Mouse (Mus musculus): ENCODE results near the gene Arl5a.

The Arl5a gene

DNA sequence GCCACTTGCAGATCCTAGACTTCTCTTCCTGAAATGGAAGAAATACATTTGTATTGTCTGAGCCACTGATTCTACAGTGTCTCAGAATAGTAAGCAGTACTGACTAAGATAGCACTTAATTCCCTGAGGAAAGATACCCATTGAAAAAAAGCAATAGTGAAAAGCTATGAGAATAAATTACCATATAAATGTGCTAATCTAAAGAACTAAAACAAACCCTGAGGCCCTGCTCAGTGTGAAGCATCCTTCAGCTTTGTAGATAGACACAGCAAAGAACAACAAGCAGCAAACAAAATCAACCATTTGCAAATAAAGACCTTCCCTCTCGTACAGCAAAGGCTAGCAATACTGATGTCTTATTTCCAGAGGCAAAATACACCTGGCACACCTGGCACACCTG lies 65.0 kb downstream of the Arl5a start:
- no peak for DNase-seq

DNA sequence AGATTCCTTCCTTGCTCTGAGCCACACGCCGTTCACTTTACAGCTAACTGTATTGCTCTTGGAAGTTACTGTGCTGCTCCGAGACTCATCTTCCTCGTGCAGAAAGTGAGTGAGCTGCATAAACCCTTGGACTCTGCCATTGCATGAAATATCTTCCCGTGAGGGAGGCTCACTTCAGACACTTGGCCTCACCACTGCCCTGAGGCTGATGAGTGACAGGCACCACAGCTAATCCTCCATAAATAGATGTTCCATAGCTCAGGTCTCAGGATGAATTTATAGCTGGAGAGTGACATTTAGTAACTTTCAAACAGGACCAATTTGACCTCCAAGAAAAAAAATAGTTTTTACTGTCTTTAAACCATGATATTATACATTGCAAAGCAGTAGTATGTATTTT lies 66.5 kb downstream of the Arl5a start:
- no peak for DNase-seq

DNA sequence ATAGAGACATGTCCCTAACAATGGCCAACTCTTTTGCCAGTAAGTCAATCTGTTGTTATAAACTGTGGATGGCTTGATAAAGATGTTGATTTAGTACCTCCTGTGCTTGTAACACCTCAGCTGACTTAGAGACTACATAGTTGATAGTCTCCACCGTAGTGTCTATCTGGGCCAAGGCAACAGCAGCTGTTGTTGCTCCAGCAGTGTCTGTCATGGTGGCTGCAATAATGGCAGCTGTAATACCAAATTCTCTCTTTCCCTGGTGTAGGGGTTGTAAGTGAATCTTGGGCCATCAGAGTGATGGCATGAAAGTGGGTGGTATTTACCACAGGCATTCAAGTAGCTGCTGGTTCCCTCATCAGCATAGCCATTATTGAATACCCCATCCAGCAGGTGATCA lies 73.7 kb downstream of the Arl5a start:
- DNase-seq, result no peak
